Mouse (Mus musculus) MEL (cell line): ENCODE results near the gene Ifnar1. TPM values are rescaled to one million over a fixed set of nuclear protein-coding genes. Genes with fewer than 3 reads are reported as not detected.

Experiments used
- DNase-seq: peaks from one replicate; pipeline ENCODE4 v3.0.0; 2011; ENCODE audit warnings: low read depth, low spot score
- H3K27ac ChIP-seq: 2 replicates; pipeline ENCODE4 v1.5.1; 2012; ENCODE audit warnings: low read depth, mild to moderate bottlenecking, control low read depth, low read length, moderate library complexity; ENCODE audit not compliant: control insufficient read depth
- H3K27me3 ChIP-seq, 2 experiments: fragments of 150-350 bp in 1 of 2; sonication (generic) in 1 of 2; 2 replicates each; pipeline ENCODE4 v1.6.1; 2012; ENCODE audit warnings: low read length in 2 of 2, mild to moderate bottlenecking in 2 of 2, improper control_type of control experiment in 1 of 2, moderate library complexity in 1 of 2; ENCODE audit not compliant: insufficient read depth in 2 of 2, control insufficient read depth in 1 of 2
- H3K36me3 ChIP-seq, 2 experiments: 2 replicates each; pipeline ENCODE4 v1.6.1; 2012 to 2014; ENCODE audit warnings: low read length in 2 of 2, improper control_type of control experiment in 1 of 2, inconsistent platforms in 1 of 2, mild to moderate bottlenecking in 1 of 2; ENCODE audit not compliant: insufficient read depth in 2 of 2, control insufficient read depth in 1 of 2
- H3K4me1 ChIP-seq, 2 experiments: fragments of 150-350 bp in 1 of 2; sonication (generic) in 1 of 2; 2 replicates each; pipeline ENCODE4 v1.6.1; 2012; ENCODE audit warnings: low read length in 2 of 2, improper control_type of control experiment in 1 of 2, mild to moderate bottlenecking in 1 of 2; ENCODE audit not compliant: insufficient read depth in 2 of 2, control insufficient read depth in 1 of 2
- H3K4me3 ChIP-seq, 2 experiments: fragments of 150-350 bp in 1 of 2; sonication (generic) in 1 of 2; 2 replicates each; pipeline ENCODE4 v1.5.1; 2012; ENCODE audit warnings: low read depth in 2 of 2, low read length in 2 of 2, mild to moderate bottlenecking in 2 of 2, moderate library complexity in 2 of 2, control low read depth in 1 of 2, improper control_type of control experiment in 1 of 2; ENCODE audit not compliant: control insufficient read depth in 1 of 2, insufficient read depth in 1 of 2
- H3K79me2 ChIP-seq: 2 replicates; pipeline ENCODE4 v1.6.1; 2012; ENCODE audit warnings: mild to moderate bottlenecking, low read length, moderate library complexity; ENCODE audit not compliant: control insufficient read depth, poor library complexity, insufficient read depth
- H3K9ac ChIP-seq: 2 replicates; pipeline ENCODE4 v1.6.1; 2012; ENCODE audit warnings: low read depth, mild to moderate bottlenecking, control low read depth, low read length, moderate library complexity; ENCODE audit not compliant: control insufficient read depth, poor library complexity, severe bottlenecking
- H3K9me3 ChIP-seq: fragments of 150-350 bp; sonication (generic); replicated peaks from 2 replicates; pipeline ENCODE4 v1.6.1; 2012; ENCODE audit warnings: mild to moderate bottlenecking, low read length, improper control_type of control experiment, moderate library complexity; ENCODE audit not compliant: insufficient read depth
- BHLHE40 ChIP-seq: IDR thresholded peaks from 2 replicates; pipeline ENCODE4 v1.6.1; 2012; ENCODE audit warnings: low read depth, mild to moderate bottlenecking, inconsistent platforms, low read length, improper control_type of control experiment, borderline replicate concordance
- CHD1 ChIP-seq: IDR thresholded peaks from 2 replicates; pipeline ENCODE4 v1.6.1; 2012; ENCODE audit warnings: low read depth, mild to moderate bottlenecking, inconsistent platforms, low read length, improper control_type of control experiment
- CHD2 ChIP-seq: IDR thresholded peaks from 2 replicates; pipeline ENCODE4 v1.6.1; 2011; ENCODE audit warnings: low read length, improper control_type of control experiment
- CTCF ChIP-seq, 3 experiments: IDR thresholded peaks in 2 of 3; conservative IDR thresholded peaks in 1 of 3; 2 replicates each; pipeline ENCODE4 v1.5.1; 2011 to 2012; ENCODE audit warnings: low read length in 3 of 3, low read depth in 2 of 3, mild to moderate bottlenecking in 2 of 3, improper control_type of control experiment in 1 of 3, inconsistent platforms in 1 of 3, mixed read lengths in 1 of 3, moderate library complexity in 1 of 3; ENCODE audit not compliant: control insufficient read depth in 1 of 3, insufficient read depth in 1 of 3, poor library complexity in 1 of 3, severe bottlenecking in 1 of 3
- E2F4 ChIP-seq: IDR thresholded peaks from 2 replicates; pipeline ENCODE4 v1.6.1; 2011; ENCODE audit warnings: low read depth, low read length, improper control_type of control experiment, borderline replicate concordance
- ELF1 ChIP-seq: IDR thresholded peaks from 2 replicates; pipeline ENCODE4 v1.6.1; 2014; ENCODE audit warnings: low read depth, mild to moderate bottlenecking, inconsistent platforms, low read length, improper control_type of control experiment, moderate library complexity
- EP300 ChIP-seq, 2 experiments: IDR thresholded peaks; 2 replicates each; pipeline ENCODE4 v1.6.1; 2011; ENCODE audit warnings: improper control_type of control experiment in 2 of 2, low read length in 2 of 2, low read depth in 1 of 2, mild to moderate bottlenecking in 1 of 2
- ETS1 ChIP-seq: IDR thresholded peaks from 2 replicates; pipeline ENCODE4 v1.6.1; 2012; ENCODE audit warnings: low read depth, mild to moderate bottlenecking, inconsistent platforms, low read length, improper control_type of control experiment, moderate library complexity
- GABPA ChIP-seq: IDR thresholded peaks from 2 replicates; pipeline ENCODE4 v1.6.1; 2012; ENCODE audit warnings: low read depth, mild to moderate bottlenecking, inconsistent platforms, low read length, improper control_type of control experiment, moderate library complexity
- GATA1 ChIP-seq: IDR thresholded peaks from 2 replicates; pipeline ENCODE4 v1.6.1; 2011; ENCODE audit warnings: low read depth, low read length, improper control_type of control experiment
- JUND ChIP-seq: IDR thresholded peaks from 2 replicates; pipeline ENCODE4 v1.6.1; 2011; ENCODE audit warnings: low read depth, mild to moderate bottlenecking, improper control_type of control experiment, low read length
- MAFK ChIP-seq: IDR thresholded peaks from 2 replicates; pipeline ENCODE4 v1.6.1; 2011; ENCODE audit warnings: low read depth, mild to moderate bottlenecking, low read length, improper control_type of control experiment, borderline replicate concordance
- MAX ChIP-seq: IDR thresholded peaks from 2 replicates; pipeline ENCODE4 v1.6.1; 2011; ENCODE audit warnings: low read length, improper control_type of control experiment
- MEF2A ChIP-seq: IDR thresholded peaks from 2 replicates; pipeline ENCODE4 v1.6.1; 2014; ENCODE audit warnings: low read depth, mild to moderate bottlenecking, inconsistent platforms, low read length, improper control_type of control experiment; ENCODE audit not compliant: poor library complexity, insufficient replicate concordance, severe bottlenecking; ENCODE audit errors: extremely low read depth
- MXI1 ChIP-seq: IDR thresholded peaks from 2 replicates; pipeline ENCODE4 v1.6.1; 2011; ENCODE audit warnings: mild to moderate bottlenecking, low read depth, low read length, improper control_type of control experiment
- MYC ChIP-seq: IDR thresholded peaks from 2 replicates; pipeline ENCODE4 v1.6.1; 2011; ENCODE audit warnings: low read depth, mild to moderate bottlenecking, low read length, improper control_type of control experiment, moderate library complexity
- NRF1 ChIP-seq: IDR thresholded peaks from 2 replicates; pipeline ENCODE4 v1.6.1; 2014; ENCODE audit warnings: low read depth, mild to moderate bottlenecking, inconsistent platforms, low read length, improper control_type of control experiment, moderate library complexity; ENCODE audit not compliant: poor library complexity, insufficient read depth, severe bottlenecking
- POLR2A ChIP-seq, 2 experiments: IDR thresholded peaks; 2 replicates each; pipeline ENCODE4 v1.6.1; 2011 to 2012; ENCODE audit warnings: low read length in 2 of 2, mild to moderate bottlenecking in 2 of 2, control low read depth in 1 of 2, improper control_type of control experiment in 1 of 2, low read depth in 1 of 2, moderate library complexity in 1 of 2; ENCODE audit not compliant: control insufficient read depth in 1 of 2, insufficient read depth in 1 of 2, poor library complexity in 1 of 2
- POLR2AphosphoS2 ChIP-seq: IDR thresholded peaks from 2 replicates; pipeline ENCODE4 v1.6.1; 2011; ENCODE audit warnings: low read length, improper control_type of control experiment
- POLR2AphosphoS5 ChIP-seq: IDR thresholded peaks from 2 replicates; pipeline ENCODE4 v1.6.1; 2012; ENCODE audit warnings: low read depth, borderline replicate concordance, mild to moderate bottlenecking, inconsistent platforms, low read length, moderate library complexity, mixed read lengths
- RAD21 ChIP-seq: IDR thresholded peaks from 2 replicates; pipeline ENCODE4 v1.6.1; 2011; ENCODE audit warnings: mild to moderate bottlenecking, low read depth, low read length, improper control_type of control experiment
- RCOR1 ChIP-seq: IDR thresholded peaks from 2 replicates; pipeline ENCODE4 v1.6.1; 2012; ENCODE audit warnings: low read depth, mild to moderate bottlenecking, inconsistent platforms, low read length, improper control_type of control experiment
- SIN3A ChIP-seq: IDR thresholded peaks from 2 replicates; pipeline ENCODE4 v1.6.1; 2012; ENCODE audit warnings: low read length, improper control_type of control experiment, inconsistent platforms
- TAL1 ChIP-seq: IDR thresholded peaks from 2 replicates; pipeline ENCODE4 v1.6.1; 2012; ENCODE audit warnings: mild to moderate bottlenecking, inconsistent platforms, low read length, moderate library complexity, mixed read lengths
- TBP ChIP-seq: IDR thresholded peaks from 2 replicates; pipeline ENCODE4 v1.8.0; 2011; ENCODE audit warnings: low read depth, low read length, improper control_type of control experiment
- TCF12 ChIP-seq: IDR thresholded peaks from 2 replicates; pipeline ENCODE4 v1.6.1; 2014; ENCODE audit warnings: low read depth, mild to moderate bottlenecking, inconsistent platforms, low read length, improper control_type of control experiment, moderate library complexity
- UBTF ChIP-seq: IDR thresholded peaks from 2 replicates; pipeline ENCODE4 v1.6.1; 2012; ENCODE audit warnings: low read depth, mild to moderate bottlenecking, inconsistent platforms, low read length, improper control_type of control experiment, moderate library complexity, borderline replicate concordance; ENCODE audit not compliant: insufficient read depth
- USF1 ChIP-seq: IDR thresholded peaks from 2 replicates; pipeline ENCODE4 v1.6.1; 2014; ENCODE audit warnings: low read depth, mild to moderate bottlenecking, inconsistent platforms, low read length, improper control_type of control experiment, moderate library complexity
- ZC3H11A ChIP-seq: IDR thresholded peaks from 2 replicates; pipeline ENCODE4 v1.6.1; 2012; ENCODE audit warnings: low read depth, mild to moderate bottlenecking, inconsistent platforms, low read length, improper control_type of control experiment
- ZMIZ1 ChIP-seq: IDR thresholded peaks from 2 replicates; pipeline ENCODE4 v1.6.1; 2012; ENCODE audit warnings: low read depth, mild to moderate bottlenecking, inconsistent platforms, low read length, improper control_type of control experiment, moderate library complexity
- ZNF384 ChIP-seq: IDR thresholded peaks from 2 replicates; pipeline ENCODE4 v1.6.1; 2012; ENCODE audit warnings: low read depth, mild to moderate bottlenecking, inconsistent platforms, low read length, improper control_type of control experiment
- polyA plus RNA-seq, 2 experiments: library from polyadenylated mRNA; stranded (reverse) in 1 of 2; unstranded in 1 of 2; fragments of >175 nt in 1 of 2; fragments of >200 nt in 1 of 2; gene quantifications; 2 replicates each; pipeline versions ENCODE4 v1.2.1 to v1.2.4; 2012; ENCODE audit warnings: low replicate concordance in 2 of 2, low read depth in 1 of 2; ENCODE audit not compliant: insufficient read length in 2 of 2, insufficient read depth in 1 of 2, missing spikeins in 1 of 2
- total RNA-seq: library from RNA; depleted of rRNA; stranded (reverse); fragments of 300-350 nt; gene quantifications from 2 replicates; pipeline ENCODE4 v1.2.3, GENCODE M21; 2012

The Ifnar1 gene
- total and polyA plus RNA-seq, 3 experiments: 10.3 to 20.2 TPM; not detected in 1

DNA sequence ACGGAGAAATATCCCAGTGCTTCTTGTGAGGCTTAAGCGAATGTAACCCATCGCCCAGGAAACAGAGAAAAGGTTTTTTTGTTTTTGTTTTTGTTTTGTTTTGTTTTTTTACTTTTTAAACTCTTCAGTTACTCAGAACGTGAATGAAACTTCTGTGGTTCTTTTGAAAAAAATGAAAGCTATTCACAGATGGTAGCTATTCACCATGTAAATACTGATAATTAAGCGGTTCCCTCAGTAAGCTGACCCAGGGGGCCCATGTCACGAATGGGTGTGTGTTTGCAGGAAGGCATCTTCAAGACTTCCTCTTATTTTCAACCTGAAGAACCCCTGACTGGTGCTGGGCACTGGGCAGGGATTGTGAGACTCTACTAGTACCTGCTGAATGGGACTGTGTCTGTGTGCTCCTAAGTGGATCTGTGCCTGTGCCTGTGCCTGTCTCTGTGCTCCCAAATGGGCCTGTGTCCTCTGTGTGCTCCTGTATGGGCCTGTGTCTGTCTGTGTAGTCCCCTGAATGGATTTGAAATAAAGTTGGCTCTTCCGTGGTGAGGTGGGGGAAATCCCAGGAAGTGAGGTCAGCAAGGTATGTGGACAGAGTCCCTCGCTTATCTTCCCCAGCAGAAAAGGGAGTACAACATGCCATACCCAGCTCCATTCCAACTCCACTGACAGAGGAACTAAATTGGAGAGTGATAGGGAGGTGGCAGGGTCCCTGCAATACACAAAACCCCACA is 38.1 kb upstream of the Ifnar1 start:
- H3K27ac ChIP-seq: peak overlapping the region; percentile 51

DNA sequence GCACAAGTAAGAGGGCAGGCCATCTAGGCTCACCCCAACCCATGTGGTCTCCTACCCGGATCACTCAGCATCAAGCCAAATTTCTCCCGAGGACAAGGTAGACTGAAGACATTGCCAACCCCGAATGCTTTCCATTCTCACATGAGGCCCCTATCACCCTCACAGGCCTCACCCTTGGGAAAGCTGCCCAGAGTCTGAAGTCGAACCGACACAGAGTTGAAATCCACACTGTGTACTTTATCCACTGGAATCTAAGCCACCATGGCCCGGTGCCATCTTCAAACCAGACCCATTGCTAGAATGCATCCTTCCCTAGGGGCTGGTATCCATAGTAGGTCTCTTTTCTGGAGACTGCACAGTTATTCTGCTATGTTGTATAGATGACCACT is 37.5 kb upstream of the Ifnar1 start:
- no peaks in the 10 kb centered on the region for H3K27me3 ChIP-seq
- no peaks in the 10 kb centered on the region for H3K9me3 ChIP-seq
- TF ChIP-seq MAFK (no peak), E2F4 (no peak), POLR2A (IDR thresholded peaks at IDR 0.05; ENCODE audit: control insufficient read depth in 1 of 2, insufficient read depth in 1 of 2, low read depth in 1 of 2, low read length in 2 of 2, poor library complexity in 1 of 2) (no peak), MXI1 (no peak), GATA1 (no peak), TCF12 (no peak; the same call in 1 of the 2 replicates), TAL1 (no peak), ELF1 (no peak), RAD21 (no peak)
- peaks cover 28 to 42% of the 10 kb centered on the region in 2 experiments for H3K4me1 ChIP-seq
- peaks cover 0 to 32% of the 10 kb centered on the region in 2 experiments; a peak in 2 of 4 replicates for H3K36me3 ChIP-seq
- H3K27ac ChIP-seq: peak overlapping the region; percentile 51
- H3K79me2 ChIP-seq: no peaks in the 10 kb centered on the region
- DNase-seq: peak; percentile 57
- no peak overlapping the region for H3K4me3 ChIP-seq
- H3K9ac ChIP-seq: peak overlapping the region; percentile 6

More for the DNA sequence above, 38.1 kb upstream of the Ifnar1 start:
- Histone ChIP-seq H3K36me3 (peaks cover 0 to 35% of the 10 kb centered on the region in 2 experiments; a peak in 2 of 4 replicates), H3K4me1 (peaks cover 29 to 42% of the 10 kb centered on the region in 2 experiments), H3K27me3 (no peaks in the 10 kb centered on the region), H3K4me3 (no peak overlapping the region), H3K9me3 (no peaks in the 10 kb centered on the region), H3K79me2 (no peaks in the 10 kb centered on the region), H3K9ac (peak overlapping the region; percentile 6)
- peak; percentile 75 for DNase-seq
- TF ChIP-seq ETS1 (peak; percentile 46), NRF1 (no peak), E2F4 (no peak), BHLHE40 (no peak), TAL1 (no peak), GABPA (no peak), EP300 (IDR thresholded peaks at IDR 0.05; ENCODE audit: low read depth in 1 of 2, low read length in 2 of 2) (peak; percentile 44 to 54; a peak in 2 of 4 replicates), MAFK (no peak), MEF2A (no peak), POLR2AphosphoS2 (no peak), MYC (no peak), SIN3A (no peak; the same call in 1 of the 2 replicates), CTCF (IDR thresholded peaks at IDR 0.05 in 2 of 3, conservative IDR thresholded peaks at IDR 0.05 in 1 of 3; ENCODE audit: control insufficient read depth in 1 of 3, insufficient read depth in 1 of 3, low read depth in 2 of 3, low read length in 3 of 3, poor library complexity in 1 of 3, severe bottlenecking in 1 of 3) (no peak), TBP (no peak), TCF12 (no peak), JUND (no peak), ZNF384 (peak; percentile 67), USF1 (no peak), ELF1 (no peak), ZC3H11A (no peak), UBTF (no peak), MXI1 (no peak), POLR2AphosphoS5 (no peak), ZMIZ1 (no peak), CHD2 (no peak), MAX (no peak), GATA1 (no peak), RCOR1 (0 out of 2 replicates have a peak, but pooled peaks have one; percentile 15), CHD1 (0 out of 2 replicates have a peak, but pooled peaks have one; percentile 61), POLR2A (IDR thresholded peaks at IDR 0.05; ENCODE audit: control insufficient read depth in 1 of 2, insufficient read depth in 1 of 2, low read depth in 1 of 2, low read length in 2 of 2, poor library complexity in 1 of 2) (no peak)
